Mouse (Mus musculus) liver, adult (tissue): ENCODE data around the gene Gm29423.
"Not testable (repeated sequence)": the region's sequence is repeated elsewhere in the genome, so short reads cannot be mapped to it uniquely, and the experiment has no call there.

Experiments used
- GATA4 ChIP-seq: IDR thresholded peaks from 2 replicates; pipeline ENCODE4 v1.6.1; 2014; ENCODE audit warnings: mild to moderate bottlenecking, low read length; ENCODE audit not compliant: insufficient replicate concordance

The Gm29423 gene

DNA sequence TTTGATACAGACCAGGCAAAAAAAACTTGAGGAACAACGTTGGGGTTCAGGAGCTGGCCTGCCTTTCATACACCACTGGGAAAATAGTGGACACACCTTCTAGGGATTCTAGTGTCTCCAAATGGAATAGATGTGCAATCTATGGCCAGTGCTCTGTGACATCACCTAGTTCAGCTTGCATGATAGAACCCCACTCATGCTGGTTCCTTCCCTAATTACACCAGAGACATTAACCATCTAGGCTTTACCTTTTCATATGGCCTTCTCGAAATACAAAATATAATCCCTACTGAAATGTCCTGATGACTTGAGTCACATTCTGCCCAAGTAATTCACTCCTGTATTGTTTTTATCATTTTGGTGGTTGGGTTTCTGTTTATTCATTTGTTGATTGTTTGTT is at the start of gene Gm29423, which contains the start of gene Gm29644:
Gm29423 (minus strand) TSS at position 101 of the 400 bp plus-strand sequence.
Gm29644 (minus strand) TSS at position 157 of the 400 bp plus-strand sequence.
- TF ChIP-seq GATA4 = not testable (repeated sequence)

DNA sequence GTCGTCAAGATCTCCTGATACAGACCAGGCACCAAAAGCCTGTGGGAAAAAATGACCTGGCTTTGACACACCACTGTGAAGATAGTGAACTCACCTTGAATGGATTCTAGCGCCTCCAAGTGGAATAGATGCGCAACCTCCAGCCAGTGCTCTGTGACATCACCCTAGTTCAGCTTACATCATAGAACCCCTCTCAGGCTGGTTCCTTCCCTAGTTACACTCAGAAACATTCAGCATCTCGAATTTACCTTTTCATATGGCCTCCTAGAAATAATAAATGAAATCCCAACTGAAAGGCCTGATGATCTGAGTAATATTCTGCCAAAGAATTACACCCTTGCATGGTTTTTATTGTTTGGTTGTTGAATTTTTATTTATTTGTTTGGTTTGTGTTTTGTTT is 29.5 kb downstream of the Gm29423 start, which contains the start of gene Gm21118:
Gm21118 (minus strand) TSS at position 101 of the 400 bp plus-strand sequence.
- not testable (repeated sequence) for TF ChIP-seq GATA4
